Mouse (Mus musculus) MEL-GATA-1-ER (cell line): ENCODE data around the gene Neb.

ENCODE experiments used
- DNase-seq: peaks from one replicate; pipeline ENCODE4 v3.0.0-alpha.2; 2012; ENCODE audit warnings: low read depth; ENCODE audit errors: extremely low read depth

Neb gene

GRCm38 (mm10) chr2:52377706-52378447 lies 397 bp downstream of the Neb start:
- no peak for DNase-seq

- DNase-seq, result no peak
Measured at GRCm38 (mm10) chr2:52374706-52375105, 3.6 kb downstream of the Neb start.

- DNase-seq, result no peak
Measured at GRCm38 (mm10) chr2:52372480-52372879, 5.8 kb downstream of the Neb start.

GRCm38 (mm10) chr2:52372080-52372479 lies 6.2 kb downstream of the Neb start:
- no peak for DNase-seq

GRCm38 (mm10) chr2:52371066-52371465 lies 7.2 kb downstream of the Neb start:
- DNase-seq, result no peak

GRCm38 (mm10) chr2:52369622-52370021 lies 8.7 kb downstream of the Neb start:
- no peak for DNase-seq

GRCm38 (mm10) chr2:52367665-52368064 lies 10.6 kb downstream of the Neb start:
- no peak for DNase-seq

- DNase-seq, result no peak
Measured at GRCm38 (mm10) chr2:52367248-52367647, 11.0 kb downstream of the Neb start.

GRCm38 (mm10) chr2:52361086-52361485 lies 17.2 kb downstream of the Neb start:
- DNase-seq, result no peak

GRCm38 (mm10) chr2:52359722-52360121 lies 18.6 kb downstream of the Neb start:
- DNase-seq, result no peak

- DNase-seq, result no peak
Measured at GRCm38 (mm10) chr2:52358156-52358555, 20.1 kb downstream of the Neb start.

GRCm38 (mm10) chr2:52351029-52351428 lies 27.2 kb downstream of the Neb start:
- no peak for DNase-seq

- no peak for DNase-seq
Measured at GRCm38 (mm10) chr2:52340990-52341389, 37.3 kb downstream of the Neb start.

GRCm38 (mm10) chr2:52335556-52335955 lies 42.7 kb downstream of the Neb start:
- no peak for DNase-seq

- DNase-seq, result no peak
Measured at GRCm38 (mm10) chr2:52335087-52335486, 43.2 kb downstream of the Neb start.

- peak; percentile 19 for DNase-seq
Measured at GRCm38 (mm10) chr2:52333535-52333934, 44.7 kb downstream of the Neb start.

GRCm38 (mm10) chr2:52331761-52332160 lies 46.5 kb downstream of the Neb start:
- no peak for DNase-seq

- DNase-seq, result no peak
Measured at GRCm38 (mm10) chr2:52327244-52327815, 50.9 kb downstream of the Neb start.

- DNase-seq, result no peak
Measured at GRCm38 (mm10) chr2:52321866-52322265, 56.4 kb downstream of the Neb start.

GRCm38 (mm10) chr2:52320175-52320574 lies 58.1 kb downstream of the Neb start:
- no peak for DNase-seq

GRCm38 (mm10) chr2:52319020-52319567 lies 59.2 kb downstream of the Neb start:
- peak; percentile 76 for DNase-seq

GRCm38 (mm10) chr2:52317471-52317870 lies 60.8 kb downstream of the Neb start:
- DNase-seq, result no peak

GRCm38 (mm10) chr2:52315737-52316136 lies 62.5 kb downstream of the Neb start:
- DNase-seq, result peak; percentile 92
